8 mouse cellular contexts compared by ENCODE assay signal in the genomic region with DNA sequence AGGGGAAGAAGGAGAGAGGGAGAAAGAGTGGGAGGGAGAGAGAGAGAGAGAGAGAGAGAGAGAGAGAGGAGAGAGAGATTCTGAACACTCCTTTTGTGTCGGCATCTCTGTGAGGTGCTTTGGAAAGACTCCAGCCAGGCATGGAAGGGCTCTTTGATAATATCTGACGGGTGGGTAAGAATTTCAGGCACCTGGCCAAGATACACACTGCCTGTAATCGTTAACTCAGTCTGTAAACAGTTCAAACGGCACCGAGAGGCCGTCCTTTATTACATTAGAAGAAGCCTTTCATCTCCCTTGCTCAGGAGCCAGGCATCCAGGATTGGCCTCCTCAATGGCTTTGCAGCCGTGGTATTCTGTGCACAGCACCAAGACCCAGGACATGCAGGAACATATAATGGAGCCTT. TPM values are rescaled to one million over a fixed set of nuclear protein-coding genes. Genes with fewer than 3 reads are reported as not detected.
DNase-seq lines count a peak whose midpoint lies in the region; ATAC-seq lines count a peak whose summit lies in the region.

No protein-coding gene starts in this region.

- H3K9me3 ChIP-seq in hindbrain, embryonic 12.5 days (replicated peaks): no peaks in the 10 kb centered on the region
- no peaks in the 10 kb centered on the region for H3K9me3 ChIP-seq in hindbrain, embryonic 13.5 days

- H3K36me3 ChIP-seq in hindbrain, embryonic 12.5 days: no peaks in the 10 kb centered on the region
- no peaks in the 10 kb centered on the region for H3K36me3 ChIP-seq in hindbrain, embryonic 13.5 days

- H3K27ac ChIP-seq in hindbrain, embryonic 12.5 days: peak overlapping the region; percentile 14; the same call in 1 of the 2 replicates
- H3K27ac ChIP-seq in hindbrain, embryonic 13.5 days: no peak overlapping the region

- peaks cover 9% of the 10 kb centered on the region; the same call in 1 of the 2 replicates for H3K4me1 ChIP-seq in hindbrain, embryonic 12.5 days
- peaks cover 7% of the 10 kb centered on the region for H3K4me1 ChIP-seq in hindbrain, embryonic 13.5 days (replicated peaks)

- no peak overlapping the region for H3K4me3 ChIP-seq in hindbrain, embryonic 12.5 days
- H3K4me3 ChIP-seq in hindbrain, embryonic 13.5 days: no peak overlapping the region

- 33% methylated on average over 7 of the region's 7 CpGs for WGBS in hindbrain, embryonic 12.5 days
- WGBS in hindbrain, embryonic 13.5 days: 44% methylated on average over 7 of the region's 7 CpGs

- no peak overlapping the region for H3K9ac ChIP-seq in hindbrain, embryonic 12.5 days
- no peak overlapping the region for H3K9ac ChIP-seq in hindbrain, embryonic 13.5 days

- peak; percentile 68 for DNase-seq in Muller cell, postnatal 12 days (ENCODE audit: inconsistent ontology term)
- DNase-seq in kidney, postnatal 36 days: peak; percentile 70 to 82
- DNase-seq in thymus, postnatal 0 days (ENCODE audit: low spot score): no peak
- no peak for DNase-seq in layer of hippocampus, adult 8-10 months (ENCODE audit: low spot score in 2 of 2)

- H3K27me3 ChIP-seq in hindbrain, embryonic 12.5 days: no peaks in the 10 kb centered on the region
- no peaks in the 10 kb centered on the region for H3K27me3 ChIP-seq in hindbrain, embryonic 13.5 days

- H3K4me2 ChIP-seq in hindbrain, embryonic 12.5 days (replicated peaks): 0 out of 2 replicates have a peak overlapping the region, but pooled peaks have one; percentile 3
- H3K4me2 ChIP-seq in hindbrain, embryonic 13.5 days: no peak overlapping the region

- no peak for ATAC-seq in hindbrain, embryonic 12.5 days (ENCODE audit: low FRiP score)
- no peak for ATAC-seq in hindbrain, embryonic 13.5 days (ENCODE audit: low FRiP score)
- 0 out of 2 replicates have a peak, but pooled peaks have one; percentile 36 for ATAC-seq in erythroid progenitor cell, adult 5-6 weeks (replicated peaks; ENCODE audit: low FRiP score, poor library complexity, severe bottlenecking)
- ATAC-seq in megakaryocyte progenitor cell, adult 5-6 weeks (replicated peaks; ENCODE audit: poor library complexity): peak; percentile 61

RNA-seq across cellular contexts. Expression of a gene that starts 26.9 kb away (rescaled TPM):
- polyA plus RNA-seq in hindbrain, embryonic 12.5 days (2016; fragmentation: Nextera tagmentation; extraction: Ambion mirVana): 2.1 and 4.4 TPM in 2 replicates
- 0.71 and 0.75 TPM in 2 replicates for polyA plus RNA-seq in hindbrain, embryonic 13.5 days (2015; fragmentation: Nextera tagmentation; extraction: Ambion mirVana)
- 0.36 and 2.1 TPM in 2 replicates for total RNA-seq in erythroid progenitor cell, adult 5-6 weeks (2015; ENCODE audit: low replicate concordance)
- total RNA-seq in erythroid progenitor cell, adult 5-6 weeks (2017; ENCODE audit: low replicate concordance): 0.39 and 0.83 TPM in 2 replicates
- total RNA-seq in megakaryocyte progenitor cell, adult 5-6 weeks (2015): 3.0 and 5.1 TPM in 2 replicates
- 2.2 and 3.0 TPM in 2 replicates for total RNA-seq in megakaryocyte progenitor cell, adult 5-6 weeks (2017)
- 5.2 and 6.8 TPM in 2 replicates for polyA plus RNA-seq in thymus, postnatal 0 days (2015; fragmentation: Nextera tagmentation; extraction: Ambion mirVana)
- 1 to 10 TPM; 2.5 to 5.7 (median 3.6) TPM for total RNA-seq in layer of hippocampus, adult 8-10 months (2022)

RNA-seq across cellular contexts. Expression of a gene that starts 47.9 kb away (rescaled TPM):
- polyA plus RNA-seq in hindbrain, embryonic 12.5 days (2016; fragmentation: Nextera tagmentation; extraction: Ambion mirVana): 129 and 141 TPM in 2 replicates
- 143 and 150 TPM in 2 replicates for polyA plus RNA-seq in hindbrain, embryonic 13.5 days (2015; fragmentation: Nextera tagmentation; extraction: Ambion mirVana)
- 101 and 170 TPM in 2 replicates for total RNA-seq in erythroid progenitor cell, adult 5-6 weeks (2015; ENCODE audit: low replicate concordance)
- 27.0 and 66.5 TPM in 2 replicates for total RNA-seq in erythroid progenitor cell, adult 5-6 weeks (2017; ENCODE audit: low replicate concordance)
- 147 and 161 TPM in 2 replicates for total RNA-seq in megakaryocyte progenitor cell, adult 5-6 weeks (2015)
- 52.8 and 63.7 TPM in 2 replicates for total RNA-seq in megakaryocyte progenitor cell, adult 5-6 weeks (2017)
- 425 and 454 TPM in 2 replicates for polyA plus RNA-seq in thymus, postnatal 0 days (2015; fragmentation: Nextera tagmentation; extraction: Ambion mirVana)
- 10 to 100 TPM; 61.3 to 76.3 (median 69.6) TPM for total RNA-seq in layer of hippocampus, adult 8-10 months (2022)

Comparison
In these comparisons a context has a peak if more than half of its experiments do, and no peak if none do; other contexts are left out.
1. ATAC-seq: peak in erythroid progenitor cell, adult 5-6 weeks (single experiment) and megakaryocyte progenitor cell, adult 5-6 weeks (single experiment); none in hindbrain, embryonic 12.5 days (single experiment) and hindbrain, embryonic 13.5 days (single experiment).
2. DNase-seq: peak in Muller cell, postnatal 12 days (single experiment) and kidney, postnatal 36 days (2 of 2); none in thymus, postnatal 0 days (single experiment) and layer of hippocampus, adult 8-10 months (0 of 2).